Mouse (Mus musculus) brown adipose tissue, adult 24 weeks (tissue): ENCODE data around the gene Phf6. TPM values are rescaled to one million over a fixed set of nuclear protein-coding genes. Genes with fewer than 3 reads are reported as not detected.

Source experiments
- polyA plus RNA-seq: library from polyadenylated mRNA; stranded (reverse); fragments of >200 nt; gene quantifications from 2 replicates; pipeline ENCODE4 v1.2.4, GENCODE M21; 2012; ENCODE audit not compliant: missing spikeins, insufficient read depth, insufficient read length

Phf6 gene
- polyA plus RNA-seq, 1 experiment: 6.5 TPM

Other genes starting within 250 kb of the Phf6 start
- gene Ccdc160, start 121.1 kb upstream of the Phf6 start, polyA plus RNA-seq: not detected in 2 replicates
- gene Hprt, start 75.9 kb downstream of the Phf6 start, polyA plus RNA-seq: 79.8 and 93.6 TPM in 2 replicates